Mouse (Mus musculus): ENCODE measurements around the gene Mthfd1l.

GRCm38 (mm10) chr10:4155521-4155920, 182.6 kb downstream of the Mthfd1l start:
- no peak for TF ChIP-seq EP300 (IDR thresholded peaks at IDR 0.05; ENCODE audit: low read length)
- TF ChIP-seq MAX (IDR thresholded peaks at IDR 0.05; ENCODE audit: low read length), result no peak
- TF ChIP-seq CTCF (conservative IDR thresholded peaks at IDR 0.05 in 1 of 2, IDR thresholded peaks at IDR 0.05 in 1 of 2; ENCODE audit: low read depth in 2 of 2, low read length in 2 of 2), result no peak
- no peak for TF ChIP-seq ZKSCAN1 (IDR thresholded peaks at IDR 0.05; ENCODE audit: borderline replicate concordance, low read depth, low read length)
- no peak for TF ChIP-seq USF1 (IDR thresholded peaks at IDR 0.05; ENCODE audit: low read depth, low read length)
- TF ChIP-seq USF2 (conservative IDR thresholded peaks at IDR 0.05; ENCODE audit: low read depth, low read length), result no peak
- TF ChIP-seq MEF2A (IDR thresholded peaks at IDR 0.05; ENCODE audit: borderline replicate concordance, low read depth, low read length), result no peak
- TF ChIP-seq ZNF384 (IDR thresholded peaks at IDR 0.05; ENCODE audit: low read depth, low read length), result no peak
- no peak for TF ChIP-seq ETS1 (conservative IDR thresholded peaks at IDR 0.05; ENCODE audit: low read depth, low read length)
- TF ChIP-seq POLR2A (IDR thresholded peaks at IDR 0.05; ENCODE audit: low read depth, low read length), result no peak
- TF ChIP-seq MAFK (IDR thresholded peaks at IDR 0.05; ENCODE audit: insufficient replicate concordance, low read length), result no peak
